Mouse (Mus musculus) Patski (cell line): ENCODE data around the gene Mblac1. TPM values are rescaled to one million over a fixed set of nuclear protein-coding genes. Genes with fewer than 3 reads are reported as not detected.
A peak's percentile ranks its signal among the peaks of the same experiment; 100 is the strongest.

Experiments used
- ATAC-seq: fragments of 100-300 bp; one replicate; pipeline ENCODE4 v1.8.0; 2021
- CTCF ChIA-PET: fragments of 350-600 bp; sonication (Branson Sonifier 250); formaldehyde crosslinking; loops from one replicate; lab custom pipeline; 2022; ENCODE audit warnings: inconsistent platforms; lab: Charles Lee
- POLR2A ChIA-PET: fragments of 350-600 bp; sonication (Branson Sonifier 250); formaldehyde crosslinking; loops from one replicate; lab custom pipeline; 2022; ENCODE audit warnings: antibody characterized with exemption, inconsistent platforms; lab: Charles Lee
- DNase-seq: peaks from one replicate; pipeline ENCODE4 v3.0.0-alpha.2; 2011; ENCODE audit warnings: low read depth, low spot score
- H3K27me3 ChIP-seq: fragments of 371-371 bp; one replicate; pipeline ENCODE4 v1.5.1; 2021
- CTCF ChIP-seq: fragments of 100-300 bp; IDR thresholded peaks from one replicate; pipeline ENCODE4 v1.5.1; 2021
- in situ Hi-C: fragments of 300-500 bp; cut with MboI; formaldehyde crosslinking; loops from 3 replicates; pipeline ENCODE4 v1.11.1; 2018; ENCODE audit warnings: low pct_unique_long_range_greater_than_20kb, mixed read lengths
- polyA plus RNA-seq: library from polyadenylated mRNA; unstranded; gene quantifications from one replicate; pipeline ENCODE4 v1.2.3, GENCODE M21; 2021

Gene Mblac1
- polyA plus RNA-seq, 1 experiment from 2014 or later: 11.4 TPM

- no peak for TF ChIP-seq CTCF
- H3K27me3 ChIP-seq: no peaks in the 10 kb centered on the region
- DNase-seq: peak; percentile 95
- ChIA-PET CTCF (no interaction called here), POLR2A (interaction anchor here (1.2 to 2.7 kb wide), 2 partner anchors 10 to 15 kb away, joined by 3 to 14 read pairs; partner anchors contain the start of gene Cops6)
- in situ Hi-C loops: no loop called here
- peak; percentile 83 for ATAC-seq
Measured at GRCm38 (mm10) chr5:138170936-138171561, 23.1 kb upstream of the Mblac1 start.

GRCm38 (mm10) chr5:138171695-138172491 is 22.2 kb upstream of the Mblac1 start, which contains the start of the genes Ap4m1 and Mcm7:
Gene Ap4m1, plus strand, starts transcription at chr5:138172002.
Gene Mcm7, minus strand, starts transcription at chr5:138172422.
- CTCF ChIA-PET: no interaction called here
- no peaks in the 10 kb centered on the region for H3K27me3 ChIP-seq
- TF ChIP-seq CTCF: no peak
- DNase-seq: peak; percentile 97
- POLR2A ChIA-PET: interaction anchor here (0.5 kb wide), 1 partner anchor 16 kb away, joined by 3 read pairs; the partner anchor contains the start of genes Cnpy4 and Taf6
- in situ Hi-C loops: no loop called here
- ATAC-seq: peak; percentile 75

- CTCF ChIA-PET: interaction anchor here (1.2 kb wide), 1 partner anchor 11 kb away, joined by 4 read pairs; no protein-coding TSS in a partner anchor
Measured at GRCm38 (mm10) chr5:138173217-138173616, 20.9 kb upstream of the Mblac1 start.

GRCm38 (mm10) chr5:138186950-138187638 is 7.0 kb upstream of the Mblac1 start, which contains the start of the genes Taf6 and Cnpy4:
Gene Taf6, minus strand, starts transcription at chr5:138187451.
Gene Cnpy4, plus strand, starts transcription at chr5:138187485.
- CTCF ChIA-PET: interaction anchor here (1.4 kb wide), 1 partner anchor 12 kb away, joined by 3 read pairs; no protein-coding TSS in a partner anchor
- in situ Hi-C loops: no loop called here

More at GRCm38 (mm10) chr5:138173217-138173616, 20.9 kb upstream of the Mblac1 start:
- in situ Hi-C loops: no loop called here
- DNase-seq (no peak), ATAC-seq (no peak)
- POLR2A ChIA-PET: no interaction called here
- no peak for TF ChIP-seq CTCF
- H3K27me3 ChIP-seq: no peaks in the 10 kb centered on the region

GRCm38 (mm10) chr5:138187661-138188306 is 6.3 kb upstream of the Mblac1 start:
- DNase-seq (peak; percentile 61), ATAC-seq (peak; percentile 74)
- in situ Hi-C loops: no loop called here
- ChIA-PET POLR2A (interaction anchor here (0.6 kb wide), 2 partner anchors 15 to 70 kb away, joined by 3 read pairs; partner anchors contain the start of gene Mcm7), CTCF (interaction anchor here (1.4 kb wide), 1 partner anchor 13 kb away, joined by 3 read pairs; no protein-coding TSS in a partner anchor)
- no peaks in the 10 kb centered on the region for H3K27me3 ChIP-seq
- TF ChIP-seq CTCF: no peak

More at GRCm38 (mm10) chr5:138186950-138187638, 7.0 kb upstream of the Mblac1 start, which contains the start of the genes Taf6 and Cnpy4:
- no peak for TF ChIP-seq CTCF
- peak; percentile 55 for ATAC-seq
- POLR2A ChIA-PET: interaction anchor here (0.6 to 1.3 kb wide), 4 partner anchors 15 to 377 kb away, joined by 3 to 5 read pairs (median 3); partner anchors contain the start of gene Mcm7
- peak; percentile 96 for DNase-seq
- no peaks in the 10 kb centered on the region for H3K27me3 ChIP-seq

GRCm38 (mm10) chr5:138194755-138195345 is 736 bp downstream of the Mblac1 start:
- no peaks in the 10 kb centered on the region for H3K27me3 ChIP-seq

GRCm38 (mm10) chr5:138195463-138195862 is 1.3 kb downstream of the Mblac1 start:
- CTCF ChIA-PET: no interaction called here
- TF ChIP-seq CTCF: no peak
- in situ Hi-C loops: no loop called here
- no peak for ATAC-seq
- POLR2A ChIA-PET: no interaction called here
- no peaks in the 10 kb centered on the region for H3K27me3 ChIP-seq
- no peak for DNase-seq

More at GRCm38 (mm10) chr5:138194755-138195345, 736 bp downstream of the Mblac1 start:
- ATAC-seq: no peak
- CTCF ChIA-PET: interaction anchor here (1.1 kb wide), 1 partner anchor 13 kb away, joined by 3 read pairs; no protein-coding TSS in a partner anchor
- no peak for DNase-seq
- TF ChIP-seq CTCF: no peak
- POLR2A ChIA-PET: no interaction called here
- in situ Hi-C loops: no loop called here

GRCm38 (mm10) chr5:138199576-138199975 is 5.5 kb downstream of the Mblac1 start:
- ChIA-PET CTCF (interaction anchor here (0.9 to 1.6 kb wide), 3 partner anchors 20 to 27 kb away, joined by 3 to 6 read pairs (median 3); partner anchors contain the start of gene Nxpe5), POLR2A (no interaction called here)
- peak; percentile 72 for TF ChIP-seq CTCF
- DNase-seq (no peak), ATAC-seq (no peak)
- in situ Hi-C loops: no loop called here
- no peaks in the 10 kb centered on the region for H3K27me3 ChIP-seq

GRCm38 (mm10) chr5:138202086-138202485 is 8.0 kb downstream of the Mblac1 start:
- ChIA-PET CTCF (interaction anchor here (1.0 to 2.9 kb wide), 3 partner anchors 17 to 50 kb away, joined by 3 to 10 read pairs (median 4); no protein-coding TSS in a partner anchor), POLR2A (no interaction called here)
- DNase-seq (no peak), ATAC-seq (no peak)
- in situ Hi-C loops: loop anchor here (10.0 kb wide), 1 partner anchor 353 kb away; no protein-coding TSS in a partner anchor
- no peak for TF ChIP-seq CTCF
- no peaks in the 10 kb centered on the region for H3K27me3 ChIP-seq
